In genomic region chr3:117346351-117346750, GRCm38 (mm10) we compare ENCODE assay signal across 23 mouse cellular contexts. TPM values are rescaled to one million over a fixed set of nuclear protein-coding genes. Genes with fewer than 3 reads are reported as not detected.
A peak's percentile ranks its signal among the peaks of the same experiment; 100 is the strongest.
DNase-seq lines count a peak whose midpoint lies in the region; ATAC-seq and TF ChIP-seq lines count a peak whose summit lies in the region.
"Had no signal": no experiment of that assay in that cellular context is flagged by ENCODE, and none has a peak within 500 bp of the region (broad histone marks: within the 10 kb centered on the region; RNA-seq: fewer than 3 reads in every experiment).

No protein-coding gene starts in this region.

- no peak overlapping the region for H3K4me3 ChIP-seq in cerebellum, adult 2 months (replicated peaks; ENCODE audit: insufficient read depth, low read depth, low read length)
- no peak overlapping the region for H3K4me3 ChIP-seq in heart, embryonic 11.5 days (ENCODE audit: low read depth, low read length)
- H3K4me3 ChIP-seq in liver, postnatal 0 days (ENCODE audit: low read depth, low read length): no peak overlapping the region
- H3K4me3 ChIP-seq: heart, embryonic 15.5 days; midbrain, embryonic 10.5 days; neural tube, embryonic 15.5 days had no signal

- no peaks in the 10 kb centered on the region for H3K9me3 ChIP-seq in heart, embryonic 11.5 days (replicated peaks; ENCODE audit: control insufficient read depth, low read length)
- H3K9me3 ChIP-seq in liver, postnatal 0 days (ENCODE audit: low read length): no peaks in the 10 kb centered on the region
- H3K9me3 ChIP-seq: heart, embryonic 15.5 days; midbrain, embryonic 10.5 days; neural tube, embryonic 15.5 days had no signal

- H3K4me1 ChIP-seq in cerebellum, adult 2 months (ENCODE audit: control insufficient read depth, insufficient read depth, low read length): no peaks in the 10 kb centered on the region
- no peaks in the 10 kb centered on the region for H3K4me1 ChIP-seq in heart, embryonic 11.5 days (ENCODE audit: control insufficient read depth, insufficient read depth, low read length)
- no peaks in the 10 kb centered on the region for H3K4me1 ChIP-seq in liver, postnatal 0 days (ENCODE audit: insufficient read depth)
- H3K4me1 ChIP-seq: heart, embryonic 15.5 days; midbrain, embryonic 10.5 days; neural tube, embryonic 15.5 days had no signal

- no peak for TF ChIP-seq POLR2A in cerebellum, adult 2 months (IDR thresholded peaks at IDR 0.05; ENCODE audit: borderline replicate concordance, insufficient read depth, low read length)

- H3K36me3 ChIP-seq in heart, embryonic 11.5 days (ENCODE audit: control insufficient read depth, insufficient read depth, low read length): no peaks in the 10 kb centered on the region
- H3K36me3 ChIP-seq in liver, postnatal 0 days (replicated peaks; ENCODE audit: insufficient read depth, low read length): no peaks in the 10 kb centered on the region
- H3K36me3 ChIP-seq: heart, embryonic 15.5 days; midbrain, embryonic 10.5 days; neural tube, embryonic 15.5 days had no signal

- no peak overlapping the region for H3K9ac ChIP-seq in heart, embryonic 11.5 days (ENCODE audit: low read depth, low read length)
- no peak overlapping the region for H3K9ac ChIP-seq in liver, postnatal 0 days (replicated peaks)
- H3K9ac ChIP-seq: heart, embryonic 15.5 days; neural tube, embryonic 15.5 days had no signal

- H3K27ac ChIP-seq in cerebellum, adult 2 months (ENCODE audit: insufficient read depth, low read length): no peak overlapping the region
- no peak overlapping the region for H3K27ac ChIP-seq in heart, embryonic 11.5 days (ENCODE audit: low read depth, low read length)
- H3K27ac ChIP-seq in liver, postnatal 0 days (ENCODE audit: low read depth): no peak overlapping the region
- H3K27ac ChIP-seq: heart, embryonic 15.5 days; kidney, postnatal 0 days; macrophage; midbrain, embryonic 10.5 days; neural tube, embryonic 15.5 days; stomach, postnatal 0 days had no signal

- TF ChIP-seq CTCF in cerebellum, adult 2 months (IDR thresholded peaks at IDR 0.05; ENCODE audit: borderline replicate concordance, insufficient read depth, low read depth, low read length): no peak
- TF ChIP-seq CTCF in liver, postnatal 0 days (IDR thresholded peaks at IDR 0.05; ENCODE audit: low read depth): no peak

- DNase-seq in frontal cortex, postnatal 14 days (ENCODE audit: low spot score in 2 of 2): no peak
- peak; percentile 58 for DNase-seq in Muller cell, postnatal 12 days (ENCODE audit: inconsistent ontology term)
- peak; percentile 25 to 61 for DNase-seq in cerebellum, adult 2 months
- peak; percentile 44 to 64 for DNase-seq in cerebellum, postnatal 25 days
- DNase-seq in liver, postnatal 0 days: no peak
- no peak for DNase-seq in heart, adult 18-20 months
- DNase-seq: adrenal gland, postnatal 14 days; gastrocnemius, postnatal 36 days; heart, postnatal 36 days; kidney, adult 11 months; thymus, adult 2 months had no signal

- TF ChIP-seq EP300 in liver, postnatal 0 days (IDR thresholded peaks at IDR 0.05; ENCODE audit: low read depth): no peak

- H3K27me3 ChIP-seq in cerebellum, adult 2 months (ENCODE audit: control insufficient read depth, insufficient read depth, low read length): no peaks in the 10 kb centered on the region
- H3K27me3 ChIP-seq in heart, embryonic 11.5 days (ENCODE audit: control insufficient read depth, insufficient read depth, low read length): no peaks in the 10 kb centered on the region
- no peaks in the 10 kb centered on the region for H3K27me3 ChIP-seq in liver, postnatal 0 days (ENCODE audit: insufficient read depth, low read length)
- H3K27me3 ChIP-seq: heart, embryonic 15.5 days; neural tube, embryonic 15.5 days had no signal

- no peak overlapping the region for H3K4me2 ChIP-seq in heart, embryonic 11.5 days
- no peak overlapping the region for H3K4me2 ChIP-seq in liver, postnatal 0 days (ENCODE audit: low read depth, low read length)
- H3K4me2 ChIP-seq: heart, embryonic 15.5 days; neural tube, embryonic 15.5 days had no signal

- WGBS in cerebellum, adult 2 months: 10% methylated on average over 1 of the region's 1 CpGs
- WGBS in heart, embryonic 11.5 days (ENCODE audit: insufficient replicate concordance): 68% methylated on average over 1 of the region's 1 CpGs
- WGBS in liver, postnatal 0 days (ENCODE audit: insufficient replicate concordance): 64% methylated on average over 1 of the region's 1 CpGs

- 0 out of 2 replicates have a peak, but pooled peaks have one; percentile 10 for ATAC-seq in frontal cortex, adult (ENCODE audit: low TSS enrichment)
- ATAC-seq in heart, embryonic 11.5 days (replicated peaks; ENCODE audit: insufficient number of reproducible peaks, low FRiP score, low TSS enrichment): no peak
- ATAC-seq in liver, postnatal 0 days: no peak
- ATAC-seq: forebrain, embryonic 14.5 days; lung, postnatal 0 days had no signal

RNA-seq across cellular contexts. Expression of gene Plppr4, which starts 14.3 kb away (rescaled TPM):
- 25.3 and 32.0 TPM in 2 replicates for polyA plus RNA-seq in cerebellum, adult 2 months (2012; rRNA removed)
- 0.60 and 0.70 TPM in 2 replicates for polyA plus RNA-seq in heart, embryonic 11.5 days (2014; fragmentation: Nextera tagmentation; extraction: Ambion mirVana)
- 0.01 and 0.05 TPM in 2 replicates for polyA plus RNA-seq in liver, postnatal 0 days (2015; fragmentation: Nextera tagmentation; extraction: Ambion mirVana)
- under 1 TPM; 0.07 to 0.10 TPM for total RNA-seq in heart, adult 18-20 months (2021)
- total RNA-seq: liver, adult 2 months had no signal
- polyA plus RNA-seq: liver, adult 2 months; small intestine, adult 2 months had no signal

Comparison
In these comparisons a context has a peak if more than half of its experiments do, and no peak if none do; other contexts are left out.
1. DNase-seq: peak in Muller cell, postnatal 12 days (single experiment), cerebellum, adult 2 months (2 of 2) and cerebellum, postnatal 25 days (2 of 2); none in frontal cortex, postnatal 14 days (0 of 2), liver, postnatal 0 days (single experiment) and heart, adult 18-20 months (0 of 2).
2. RNA of gene Plppr4, which starts 14.3 kb away (polyA plus RNA-seq): 25.3 to 32.0 TPM in cerebellum, adult 2 months; 0.60 to 0.70 TPM in heart, embryonic 11.5 days and 0.01 to 0.05 TPM in liver, postnatal 0 days; every median in the first group is over 10 times any median in the second.